Mouse (Mus musculus) A20 (cell line): ENCODE results near the gene Acly.

Experiments
- DNase-seq: peaks from one replicate; pipeline ENCODE4 v3.0.0-alpha.2; 2011; ENCODE audit warnings: low read depth, low spot score

The Acly gene

DNA sequence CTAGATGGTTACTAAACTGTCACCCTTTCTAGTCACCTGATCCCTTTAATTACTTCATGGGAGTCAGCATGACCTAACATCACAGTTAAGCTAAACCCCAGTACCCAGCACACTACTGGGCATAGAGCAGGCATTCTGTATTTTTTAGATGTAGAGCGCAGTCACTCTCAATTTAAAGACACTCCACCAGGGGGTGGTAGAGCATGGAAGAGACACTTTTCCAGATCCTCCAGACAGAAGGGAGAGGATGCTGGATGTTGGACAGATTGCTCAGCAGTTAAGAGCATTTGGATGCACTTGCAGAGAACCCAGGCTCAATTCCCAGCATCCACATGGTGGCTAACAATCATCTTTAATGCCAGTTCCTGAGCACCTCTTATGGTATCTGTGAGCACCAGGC lies 15.4 kb downstream of the Acly start:
- DNase-seq = no peak

DNA sequence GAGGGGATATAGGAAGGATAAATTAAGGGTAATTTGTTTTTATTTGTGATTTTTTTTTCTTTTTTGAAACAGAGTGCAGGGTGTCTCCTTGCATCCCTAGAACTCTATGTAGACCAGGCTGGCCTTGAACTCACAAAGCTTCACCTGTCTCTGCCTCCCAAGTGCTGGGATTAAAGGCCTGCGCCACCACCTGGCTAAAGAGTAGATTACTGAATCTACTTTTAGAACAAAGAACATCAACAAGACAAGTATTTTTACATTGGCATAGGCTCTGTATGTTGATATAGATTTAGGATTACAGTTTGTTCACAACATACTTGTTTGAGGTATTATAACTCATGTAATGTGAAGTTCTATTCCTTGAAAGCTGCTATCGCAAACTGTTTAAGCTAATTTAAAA lies 17.2 kb downstream of the Acly start:
- peak; percentile 22 for DNase-seq

DNA sequence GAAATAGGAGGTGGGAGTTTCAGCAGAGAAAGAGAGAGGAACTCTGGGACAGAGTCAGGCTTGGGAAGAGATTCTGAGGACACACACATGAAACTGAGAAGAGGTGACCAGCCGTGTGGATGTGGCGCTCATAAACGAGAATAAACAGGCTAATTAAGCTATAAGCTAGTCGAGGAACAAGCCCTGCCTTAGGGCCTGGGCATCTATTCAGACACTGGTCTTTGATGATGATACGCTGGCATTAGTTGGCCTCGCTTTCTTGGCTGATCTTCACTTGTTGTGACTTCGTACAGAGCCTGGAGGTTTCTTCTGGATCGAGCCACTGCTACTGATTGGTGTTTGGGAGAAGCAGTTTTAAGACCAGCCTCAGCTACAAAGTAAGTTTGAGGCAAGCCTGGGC lies 21.8 kb downstream of the Acly start:
- no peak for DNase-seq

DNA sequence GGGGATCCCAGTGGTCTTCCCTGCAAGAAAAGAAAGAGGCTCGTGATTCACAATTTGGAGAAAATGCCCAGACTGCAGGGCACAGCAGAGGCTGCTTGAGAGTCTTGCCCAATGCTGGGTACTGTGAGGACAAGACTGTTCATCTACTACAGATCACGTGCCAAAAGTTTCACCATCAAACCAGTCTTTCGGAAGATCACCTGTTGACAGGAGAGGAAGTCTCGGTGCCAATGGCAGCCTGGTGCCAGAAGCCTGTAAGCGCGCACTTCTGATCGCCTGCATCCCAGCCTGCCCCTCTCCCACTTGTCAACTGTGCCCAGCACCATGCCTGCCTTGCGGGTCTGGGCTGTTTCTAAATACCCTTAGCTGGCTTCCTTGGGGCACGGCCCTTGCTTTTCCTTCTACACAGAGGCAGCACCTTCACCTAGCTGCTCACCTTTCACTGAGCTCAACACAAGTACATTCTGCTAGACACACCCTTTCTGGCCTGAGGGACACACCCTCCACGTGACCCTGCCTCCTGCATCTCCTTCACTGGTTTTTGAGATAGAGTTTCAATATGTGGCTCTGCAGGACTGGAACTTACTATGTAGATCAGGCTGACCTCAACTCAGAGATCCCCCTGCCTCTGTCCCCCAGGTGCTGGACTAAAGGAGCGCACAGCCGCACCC lies 22.7 kb downstream of the Acly start:
- no peak for DNase-seq

DNA sequence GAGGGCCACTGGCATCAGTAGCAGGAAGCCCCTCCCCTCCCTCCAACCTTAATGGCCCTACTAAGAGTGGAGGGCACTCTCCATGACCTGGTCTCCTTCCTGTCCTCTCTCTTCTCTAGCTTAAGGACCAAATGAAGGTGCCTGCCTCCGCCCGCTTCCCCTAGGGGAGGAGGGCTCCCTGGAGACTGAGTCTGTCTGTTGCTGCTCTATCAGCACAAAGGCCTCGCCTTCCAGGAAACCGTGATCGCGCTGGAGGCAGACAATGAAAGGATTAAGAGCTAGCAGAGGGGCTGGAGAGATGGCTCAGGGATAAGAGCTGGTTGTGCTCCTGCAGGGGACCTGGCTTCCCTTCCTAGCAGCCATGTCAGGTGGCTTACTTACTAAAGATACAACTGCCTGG lies 26.5 kb downstream of the Acly start:
- DNase-seq = no peak

DNA sequence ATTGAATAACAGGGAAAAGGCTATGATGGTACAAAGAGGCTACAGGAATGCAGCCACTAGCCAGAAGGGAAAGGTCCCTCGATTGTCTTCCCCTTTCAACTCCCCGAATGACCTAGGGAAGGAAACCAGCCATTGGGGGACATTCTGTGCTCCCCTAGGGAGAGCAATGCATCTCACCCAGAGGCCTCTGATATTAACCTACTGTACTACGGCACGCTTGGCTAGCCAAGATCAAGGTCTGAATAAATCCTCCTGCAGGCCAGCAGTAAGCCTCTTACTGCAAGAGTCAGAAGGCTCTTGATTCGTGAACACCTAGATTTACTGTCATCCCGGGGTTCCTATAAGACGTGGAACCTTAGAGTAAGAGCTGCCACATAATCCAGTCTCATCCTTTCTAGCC lies 27.1 kb downstream of the Acly start:
- no peak for DNase-seq

DNA sequence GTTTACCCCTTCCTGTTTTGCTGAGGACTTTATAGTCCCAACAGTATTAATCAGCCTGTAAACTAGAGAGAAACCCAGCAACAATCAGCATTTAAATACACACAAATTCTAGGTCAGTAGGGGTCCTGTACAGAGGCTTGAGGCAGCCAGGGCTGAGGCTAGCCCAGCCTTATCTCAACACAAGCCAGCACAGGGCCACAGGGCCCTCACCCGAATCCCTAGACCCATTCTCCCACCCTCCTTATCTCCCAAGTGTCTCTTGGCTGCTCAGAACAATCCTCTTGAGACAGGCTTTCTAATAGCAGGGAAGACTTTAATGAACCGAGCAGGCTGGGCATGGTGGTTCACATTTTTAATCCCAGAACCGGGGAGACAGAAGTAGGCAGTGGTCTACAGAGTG lies 27.6 kb downstream of the Acly start:
- DNase-seq = no peak

DNA sequence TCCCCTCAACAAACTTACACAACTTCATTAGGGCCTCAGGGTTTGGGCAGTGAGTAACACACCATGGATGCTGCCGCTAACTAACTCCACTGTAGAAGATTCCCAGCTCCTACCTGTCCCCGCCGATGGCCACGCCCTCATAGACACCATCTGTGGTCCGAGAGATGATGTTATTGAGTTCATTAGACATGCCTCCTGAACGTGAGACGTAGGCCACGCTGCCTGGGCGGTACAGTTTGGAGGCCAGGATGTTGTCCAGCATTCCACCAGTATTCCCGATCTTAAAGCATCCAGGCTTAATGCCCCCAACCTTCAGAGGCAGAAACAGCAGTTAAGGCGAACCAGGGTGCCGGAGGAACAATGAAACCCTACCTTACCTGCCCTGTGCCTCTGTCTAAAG lies 34.0 kb downstream of the Acly start:
- no peak for DNase-seq

DNA sequence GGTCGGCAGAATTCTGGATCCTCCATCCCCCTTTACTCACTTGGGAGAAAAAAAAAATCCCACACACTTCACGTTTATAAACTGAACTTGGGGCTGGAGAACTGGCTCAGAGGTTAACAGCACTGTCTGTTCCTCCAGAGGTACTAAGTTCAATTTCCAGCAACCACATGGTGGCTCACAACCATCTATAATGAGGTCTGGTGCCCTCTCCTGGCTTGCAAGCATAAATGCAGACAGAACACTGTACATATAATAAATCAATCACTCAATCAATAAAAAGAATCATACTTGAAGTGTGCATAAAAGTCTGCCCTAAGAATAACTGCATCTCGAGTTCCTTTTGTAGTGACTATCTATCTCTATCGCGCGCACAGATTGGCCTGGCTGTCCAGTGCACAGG lies 36.8 kb downstream of the Acly start:
- DNase-seq = peak; percentile 52

DNA sequence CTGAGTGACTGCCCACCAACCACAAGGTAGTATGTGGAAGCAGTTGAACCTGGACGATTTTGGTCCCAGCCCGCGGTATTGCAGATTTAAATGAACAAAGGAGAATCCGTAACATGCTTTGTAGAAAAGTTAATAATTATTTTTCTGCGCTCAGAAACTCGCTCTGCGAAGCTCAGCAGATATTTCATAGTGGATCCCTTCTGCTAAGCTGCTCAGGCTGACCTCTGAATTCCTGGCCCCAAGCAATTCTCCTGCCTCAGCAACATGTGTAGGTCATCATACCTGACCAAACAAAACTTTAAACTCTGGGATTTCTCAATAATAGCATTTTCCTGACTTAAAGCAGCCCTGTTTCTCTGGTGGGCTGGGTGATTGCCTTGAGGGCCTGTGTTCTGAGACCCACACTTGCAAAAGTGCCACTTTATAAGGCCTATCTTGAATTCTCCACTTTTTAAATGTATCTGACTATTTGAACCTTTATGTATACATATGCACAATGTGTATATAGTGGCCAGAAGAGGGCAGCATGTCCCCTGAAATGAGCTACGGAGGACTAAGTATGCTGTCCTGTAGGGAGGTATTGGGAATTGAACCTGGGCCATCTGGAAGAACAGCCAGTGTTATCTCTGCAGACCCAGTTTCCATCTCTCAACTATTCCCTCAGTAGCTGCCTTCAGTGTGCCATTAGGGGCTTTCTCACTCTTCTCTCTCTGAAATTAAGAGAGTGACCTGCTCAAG lies 41.8 kb downstream of the Acly start:
- peak; percentile 50 for DNase-seq

DNA sequence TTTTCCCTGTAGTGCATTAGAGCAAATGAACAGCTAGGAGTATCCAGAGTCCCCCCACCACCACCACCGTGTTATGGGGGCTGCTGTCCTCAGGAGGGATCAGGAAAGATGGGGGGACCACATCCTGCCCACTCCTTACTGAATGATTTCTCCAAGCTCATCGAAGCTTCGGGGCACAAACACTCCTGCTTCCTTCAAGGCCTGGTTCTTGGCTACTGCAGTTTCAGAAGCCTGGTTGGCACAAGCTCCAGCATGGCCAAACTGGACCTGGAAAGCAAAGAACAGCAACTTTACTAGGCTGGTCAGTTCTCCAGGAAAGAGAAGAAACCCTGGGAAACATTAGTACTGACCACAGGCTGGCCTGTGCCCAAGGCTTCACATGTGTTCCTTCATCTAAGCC lies 43.3 kb downstream of the Acly start:
- DNase-seq = no peak

DNA sequence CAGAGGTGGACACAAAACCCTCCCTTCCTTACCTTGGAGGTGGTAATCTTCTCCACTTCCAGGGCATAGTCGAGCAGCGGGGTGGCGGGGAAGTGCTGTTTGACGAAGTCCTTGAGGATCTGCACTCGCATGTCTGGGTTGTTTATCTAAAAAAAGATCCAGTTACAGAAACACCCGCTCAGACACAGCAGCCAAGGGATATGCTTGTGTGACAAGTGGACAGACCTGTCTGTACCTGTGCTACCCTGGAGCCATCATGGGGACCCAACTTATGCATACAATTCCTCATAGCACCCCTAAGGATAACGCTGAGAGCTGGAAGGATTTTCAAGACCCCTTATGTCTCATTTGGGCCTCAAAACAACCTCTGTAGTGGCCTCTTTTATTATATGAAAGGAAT lies 48.6 kb downstream of the Acly start:
- no peak for DNase-seq

DNA sequence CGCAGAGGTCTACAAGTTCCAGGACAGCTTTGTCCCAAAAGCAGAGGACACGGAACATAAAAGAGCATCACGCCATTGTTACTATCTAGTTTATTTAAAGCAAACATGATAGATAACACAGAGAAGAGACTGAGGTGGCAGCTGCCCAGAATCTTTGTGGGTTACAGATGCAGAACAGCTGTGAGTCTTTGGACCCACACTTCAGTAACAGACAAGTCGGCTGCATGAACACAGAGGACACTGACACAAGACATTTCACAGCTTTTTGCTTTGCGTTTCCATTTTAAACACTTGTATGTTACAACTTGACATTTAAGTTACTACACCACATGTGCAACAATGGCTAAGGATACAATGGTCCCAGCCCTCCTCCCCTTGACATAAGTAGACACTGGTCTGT lies 51.5 kb downstream of the Acly start:
- DNase-seq = no peak

DNA sequence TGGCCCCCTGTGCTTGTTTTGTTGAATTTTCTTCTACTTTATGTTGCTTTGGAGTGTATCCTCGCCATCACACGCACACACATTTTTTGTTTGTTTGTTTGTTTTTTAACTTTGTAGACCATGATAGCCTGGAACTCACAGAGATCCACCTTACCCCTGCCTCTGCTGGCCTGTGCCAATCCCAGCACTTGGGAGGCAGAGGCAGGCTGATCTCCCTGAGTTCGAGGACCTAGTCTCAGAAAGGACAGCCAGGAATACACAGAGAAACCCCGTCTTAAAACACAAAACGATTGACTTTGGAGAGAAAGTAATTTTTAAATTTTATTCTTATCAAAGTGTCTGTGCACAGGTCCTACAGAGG lies 54.9 kb downstream of the Acly start:
- DNase-seq = no peak

DNA sequence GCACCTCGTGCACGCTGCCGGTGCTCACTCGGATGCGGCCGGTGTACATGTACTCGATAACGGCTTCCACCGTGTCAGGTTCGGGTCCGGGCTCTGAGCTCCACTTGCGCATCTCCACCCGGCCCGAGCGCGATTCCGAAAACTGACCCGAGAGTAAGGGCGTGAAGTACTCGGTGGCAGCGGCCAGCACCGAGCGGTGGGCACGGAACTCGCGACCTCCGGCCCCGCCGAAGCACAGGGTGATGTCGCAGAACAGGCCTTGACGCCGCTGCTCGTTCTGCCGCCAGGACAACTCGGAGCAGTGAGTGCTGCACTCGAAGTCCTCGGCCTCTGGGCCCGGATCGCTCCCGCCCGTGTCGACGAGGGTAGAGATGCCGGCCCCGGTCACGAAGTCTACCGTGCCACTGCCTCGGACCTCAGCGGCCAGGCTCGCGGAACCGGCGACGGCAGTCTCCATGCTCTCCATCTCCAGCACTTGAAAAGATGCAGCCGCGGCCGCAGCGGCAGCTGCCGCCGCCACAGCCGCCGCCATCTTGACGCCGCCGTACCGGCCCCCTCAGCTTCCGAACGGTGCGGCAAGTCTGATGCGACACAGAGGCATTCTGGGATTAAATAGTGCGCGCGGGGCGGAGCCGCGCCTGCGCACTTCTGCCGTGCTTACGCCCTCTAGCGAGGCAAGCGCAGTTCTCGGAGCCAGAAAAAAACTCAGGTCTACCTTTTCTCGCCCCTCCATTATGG lies 55.4 kb downstream of the Acly start, which contains the start of gene Klhl11:
TSS of gene Klhl11 (minus strand) at position 545 of the 738 bp plus-strand sequence.
- peak; percentile 94 for DNase-seq

DNA sequence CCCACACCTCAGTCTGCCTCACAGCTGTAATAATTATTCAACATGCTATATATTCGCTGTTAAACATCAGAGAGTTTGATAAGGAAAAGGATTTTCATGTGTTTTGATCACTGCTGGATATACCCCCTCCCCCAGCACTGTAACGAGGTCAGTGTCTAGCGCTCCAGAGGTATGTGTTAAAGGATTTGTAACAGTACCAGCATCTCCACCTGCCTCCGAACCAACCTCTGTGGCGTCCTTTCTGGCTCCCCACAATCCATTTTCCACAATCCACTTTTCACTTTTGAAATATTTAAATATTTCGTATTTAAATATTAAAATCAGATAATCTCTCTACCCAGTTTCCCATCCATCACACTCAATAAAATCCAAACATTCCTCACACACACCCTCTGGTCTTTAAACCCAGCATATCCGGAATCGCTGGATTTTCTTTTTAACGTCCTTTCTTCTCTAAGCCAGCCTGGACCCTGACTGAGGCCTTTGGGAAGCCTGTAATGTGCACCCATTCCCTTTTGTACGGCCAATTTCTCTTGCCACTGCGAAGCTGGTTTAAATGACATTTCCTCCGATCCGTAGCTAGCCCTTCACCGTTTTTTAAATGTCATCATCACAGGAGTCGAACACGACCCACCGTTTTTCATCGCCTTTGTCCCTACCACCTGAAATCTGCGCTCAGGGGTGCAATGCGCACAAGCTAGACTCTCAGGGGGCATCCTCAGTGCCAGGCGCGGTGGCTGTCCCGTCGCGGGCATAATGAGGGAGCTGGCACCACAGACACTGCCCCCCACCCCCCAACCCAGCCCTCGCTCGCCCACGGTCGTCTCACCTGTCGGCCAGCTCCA lies 56.2 kb downstream of the Acly start:
- DNase-seq = no peak

DNA sequence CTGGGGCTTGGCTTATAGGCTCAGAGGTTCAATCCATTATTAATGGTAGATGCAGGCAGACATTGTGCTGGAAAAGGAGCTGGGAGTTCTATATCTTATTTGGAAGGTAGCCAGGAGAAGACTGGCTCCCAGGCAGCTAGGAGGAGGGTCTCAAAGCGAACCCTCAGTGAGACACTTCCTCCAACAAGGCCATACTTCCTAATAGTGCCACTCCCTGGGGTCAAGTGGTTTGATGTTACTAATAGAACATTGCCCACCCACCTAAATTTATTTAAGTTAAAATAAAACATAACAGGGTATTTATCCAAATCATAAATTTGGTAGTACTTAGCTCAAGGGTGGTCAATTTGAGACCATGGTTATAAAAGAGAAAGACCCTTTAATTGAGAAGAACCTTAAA lies 62.0 kb downstream of the Acly start:
- DNase-seq = no peak

DNA sequence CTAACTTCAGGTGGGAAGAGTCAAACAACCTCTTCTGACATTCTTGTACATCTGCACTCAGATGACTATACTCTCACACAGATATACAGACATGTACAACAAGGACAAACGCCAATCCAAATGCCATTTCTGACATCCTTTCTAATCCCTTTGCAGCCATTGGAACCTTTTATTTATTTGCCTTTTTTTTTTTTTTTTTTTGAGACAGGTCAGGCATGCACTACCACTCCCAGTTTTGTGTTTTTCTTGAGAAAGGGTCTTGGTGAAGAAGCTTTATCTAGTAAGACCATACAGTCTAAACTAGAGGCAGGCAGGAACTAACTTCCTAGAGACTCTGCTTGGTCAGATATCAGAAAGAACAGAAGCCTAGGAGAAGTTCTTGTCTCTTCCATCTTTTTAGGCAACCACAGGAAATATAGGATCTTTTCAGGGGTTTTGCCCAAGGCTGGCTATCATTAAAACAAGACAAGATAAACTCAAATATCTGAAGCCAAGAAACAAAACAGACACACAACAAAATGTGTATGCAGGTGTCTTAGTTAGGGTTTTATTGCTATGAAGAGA lies 62.5 kb downstream of the Acly start:
- DNase-seq = no peak

DNA sequence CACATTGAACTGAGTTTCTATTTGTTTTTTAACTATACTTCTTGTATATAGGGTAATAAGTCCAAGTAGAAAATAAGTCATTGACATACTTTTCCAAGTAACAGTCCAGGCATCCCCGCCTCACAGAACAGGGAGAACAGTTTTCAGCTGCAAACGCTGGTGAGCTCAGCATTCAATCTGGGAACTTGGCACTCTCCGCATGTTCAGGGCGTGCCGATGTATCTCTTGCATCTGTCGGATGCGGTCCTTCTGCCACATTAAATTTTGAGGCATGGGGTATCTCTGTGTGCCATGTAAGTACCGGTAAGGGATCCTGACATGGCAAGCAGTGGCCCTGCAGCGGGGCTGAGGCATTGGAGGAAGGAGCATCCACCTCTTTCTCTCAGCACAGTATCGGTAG lies 65.1 kb downstream of the Acly start:
- no peak for DNase-seq

DNA sequence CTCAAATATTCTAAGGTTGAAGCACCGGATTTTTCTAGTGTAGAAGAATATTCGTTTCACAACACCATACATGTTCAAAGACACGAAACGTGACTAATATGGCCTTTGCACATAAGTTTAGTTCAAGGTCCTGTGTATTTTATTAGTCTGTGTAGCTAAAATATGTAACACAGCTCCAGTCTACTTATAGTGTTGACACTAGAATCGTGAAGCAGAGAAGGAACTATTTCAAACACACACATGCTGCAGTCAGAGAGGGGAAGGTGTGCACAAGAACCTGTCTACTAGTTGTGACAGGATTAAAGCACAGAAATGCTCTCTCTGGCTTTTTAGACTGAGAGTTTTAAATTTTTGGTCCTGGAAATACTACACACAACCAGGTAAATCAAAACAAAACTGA lies 70.1 kb downstream of the Acly start:
- peak; percentile 55 for DNase-seq

DNA sequence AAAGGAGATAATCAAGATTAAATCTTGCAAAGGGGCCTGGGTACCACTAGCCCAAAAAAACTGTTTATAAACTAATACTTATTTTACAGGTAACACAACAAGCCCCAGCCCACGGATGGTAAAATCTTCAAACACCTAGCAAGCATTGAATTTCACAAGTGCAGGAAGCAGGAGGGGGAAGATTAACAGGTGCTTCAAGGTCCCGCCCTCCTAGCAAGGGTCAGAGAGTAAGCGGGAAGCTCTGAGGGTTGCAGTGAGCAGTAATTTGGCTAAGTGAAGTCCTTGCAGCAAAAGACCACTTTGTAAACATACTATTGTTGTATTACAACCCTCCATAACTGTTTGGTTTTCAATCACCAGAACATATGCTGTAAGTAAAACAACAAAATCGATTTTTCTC lies 70.6 kb downstream of the Acly start:
- peak; percentile 49 for DNase-seq

DNA sequence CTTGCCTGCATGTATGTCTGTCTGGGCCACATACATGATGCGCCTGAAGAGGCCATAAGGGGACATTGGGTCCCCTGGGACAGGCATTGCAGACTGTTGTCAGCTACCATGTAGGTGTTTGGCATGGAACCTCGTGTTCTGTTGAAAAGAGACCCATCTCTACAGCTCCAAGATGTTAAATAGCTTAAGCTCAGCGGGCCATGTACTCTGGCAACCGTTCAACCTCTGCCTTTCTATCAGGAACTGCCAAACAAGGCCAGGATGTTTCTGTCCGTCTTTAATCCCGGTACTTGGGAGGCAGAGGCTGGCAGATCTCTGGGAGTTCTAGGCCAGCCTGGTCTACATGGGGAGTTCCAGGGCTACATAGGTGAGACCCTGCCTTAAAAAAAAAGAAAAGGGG lies 85.2 kb downstream of the Acly start:
- DNase-seq = no peak
